Comparison of ENCODE assay signal across 33 mouse cellular contexts in genomic region chr13:97017711-97018110, GRCm38 (mm10). TPM values are rescaled to one million over a fixed set of nuclear protein-coding genes. Genes with fewer than 3 reads are reported as not detected.
A peak's percentile ranks its signal among the peaks of the same experiment; 100 is the strongest.
DNase-seq lines count a peak whose midpoint lies in the region; ATAC-seq and TF ChIP-seq lines count a peak whose summit lies in the region.
"Had no signal": no experiment of that assay in that cellular context is flagged by ENCODE, and none has a peak within 500 bp of the region (broad histone marks: within the 10 kb centered on the region; RNA-seq: fewer than 3 reads in every experiment).

No protein-coding gene starts in this region.

- no peak overlapping the region for H3K4me3 ChIP-seq in hindbrain, postnatal 0 days (ENCODE audit: low read length)
- H3K4me3 ChIP-seq in hindbrain, embryonic 11.5 days (ENCODE audit: low read depth, low read length): no peak overlapping the region
- H3K4me3 ChIP-seq in forebrain, embryonic 10.5 days: no peak overlapping the region
- no peak overlapping the region for H3K4me3 ChIP-seq in forebrain, embryonic 15.5 days
- H3K4me3 ChIP-seq: embryonic facial prominence, embryonic 13.5 days; hindbrain, embryonic 12.5 days; limb, embryonic 12.5 days; liver, embryonic 15.5 days; neural tube, embryonic 15.5 days had no signal

- no peak overlapping the region for H3K27ac ChIP-seq in hindbrain, postnatal 0 days
- no peak overlapping the region for H3K27ac ChIP-seq in hindbrain, embryonic 11.5 days (ENCODE audit: low read depth, low read length)
- no peak overlapping the region for H3K27ac ChIP-seq in forebrain, embryonic 10.5 days
- H3K27ac ChIP-seq in forebrain, embryonic 15.5 days (replicated peaks): no peak overlapping the region
- H3K27ac ChIP-seq: embryonic facial prominence, embryonic 13.5 days; hindbrain, embryonic 12.5 days; limb, embryonic 12.5 days; liver, embryonic 15.5 days; neural tube, embryonic 15.5 days had no signal

- WGBS in hindbrain, postnatal 0 days: 81% methylated on average over 3 of the region's 3 CpGs
- 93% methylated on average over 3 of the region's 3 CpGs for WGBS in hindbrain, embryonic 11.5 days
- WGBS in forebrain, embryonic 10.5 days: 89% methylated on average over 3 of the region's 3 CpGs
- WGBS in forebrain, embryonic 15.5 days: 91% methylated on average over 3 of the region's 3 CpGs

- H3K27me3 ChIP-seq in hindbrain, postnatal 0 days (ENCODE audit: insufficient read depth, low read length): no peaks in the 10 kb centered on the region
- H3K27me3 ChIP-seq in hindbrain, embryonic 11.5 days (ENCODE audit: control insufficient read depth, insufficient read depth, low read length): no peaks in the 10 kb centered on the region
- H3K27me3 ChIP-seq in forebrain, embryonic 10.5 days (ENCODE audit: poor library complexity, severe bottlenecking): no peaks in the 10 kb centered on the region
- no peaks in the 10 kb centered on the region for H3K27me3 ChIP-seq in forebrain, embryonic 15.5 days
- H3K27me3 ChIP-seq: embryonic facial prominence, embryonic 13.5 days; hindbrain, embryonic 12.5 days; limb, embryonic 12.5 days; liver, embryonic 15.5 days; neural tube, embryonic 15.5 days had no signal

- no peaks in the 10 kb centered on the region for H3K36me3 ChIP-seq in hindbrain, postnatal 0 days (ENCODE audit: insufficient read depth, low read length)
- no peaks in the 10 kb centered on the region for H3K36me3 ChIP-seq in hindbrain, embryonic 11.5 days (ENCODE audit: control insufficient read depth, insufficient read depth, low read length)
- H3K36me3 ChIP-seq in forebrain, embryonic 10.5 days (replicated peaks): no peaks in the 10 kb centered on the region
- H3K36me3 ChIP-seq in forebrain, embryonic 15.5 days: no peaks in the 10 kb centered on the region
- H3K36me3 ChIP-seq: embryonic facial prominence, embryonic 13.5 days; G1E; hindbrain, embryonic 12.5 days; limb, embryonic 12.5 days; liver, embryonic 15.5 days; neural tube, embryonic 15.5 days had no signal

- ATAC-seq in hindbrain, postnatal 0 days: no peak
- no peak for ATAC-seq in hindbrain, embryonic 11.5 days (ENCODE audit: low FRiP score)
- ATAC-seq in cerebellum, adult (ENCODE audit: insufficient number of reproducible peaks, low FRiP score, low TSS enrichment): peak; percentile 82
- ATAC-seq in forebrain, embryonic 15.5 days (replicated peaks): no peak
- ATAC-seq: forebrain, postnatal 0 days had no signal

- H3K4me2 ChIP-seq in hindbrain, postnatal 0 days (ENCODE audit: low read depth, low read length): no peak overlapping the region
- no peak overlapping the region for H3K4me2 ChIP-seq in hindbrain, embryonic 11.5 days (replicated peaks; ENCODE audit: low read depth, low read length)
- H3K4me2 ChIP-seq in forebrain, embryonic 15.5 days (replicated peaks): no peak overlapping the region
- H3K4me2 ChIP-seq: embryonic facial prominence, embryonic 13.5 days; hindbrain, embryonic 12.5 days; limb, embryonic 12.5 days; liver, embryonic 15.5 days; lung, embryonic 14.5 days; neural tube, embryonic 15.5 days had no signal

- DNase-seq in hindbrain, postnatal 0 days (ENCODE audit: low spot score): peak; percentile 7
- DNase-seq in hindbrain, embryonic 11.5 days (ENCODE audit: low spot score): no peak
- DNase-seq in cerebellum, adult 8-10 months: peak; percentile 34
- DNase-seq in cerebellum, postnatal 25 days: peak; percentile 76 to 80
- DNase-seq in forebrain, embryonic 10.5 days (ENCODE audit: extremely low spot score, low spot score): no peak
- DNase-seq: adrenal gland, adult 8-10 months; forebrain, postnatal 0 days; gastrocnemius, postnatal 10 days; kidney, adult 2 months; kidney, postnatal 36 days; lung, embryonic 14.5 days; lung, postnatal 14 days; midbrain, embryonic 14.5 days; retina, postnatal 1 day; right cerebral cortex, postnatal 14 days; spleen, adult 18-20 months; thymus, adult 2 months; thymus, postnatal 4 days had no signal

- no peaks in the 10 kb centered on the region for H3K9me3 ChIP-seq in hindbrain, postnatal 0 days (ENCODE audit: low read length)
- H3K9me3 ChIP-seq in hindbrain, embryonic 11.5 days (ENCODE audit: control insufficient read depth, low read length): no peaks in the 10 kb centered on the region
- no peaks in the 10 kb centered on the region for H3K9me3 ChIP-seq in forebrain, embryonic 10.5 days
- no peaks in the 10 kb centered on the region for H3K9me3 ChIP-seq in forebrain, embryonic 15.5 days
- H3K9me3 ChIP-seq: embryonic facial prominence, embryonic 13.5 days; G1E; hindbrain, embryonic 12.5 days; limb, embryonic 12.5 days; liver, embryonic 15.5 days; neural tube, embryonic 15.5 days had no signal

- TF ChIP-seq CTCF in hindbrain, postnatal 0 days (IDR thresholded peaks at IDR 0.05; ENCODE audit: low read depth): no peak

- H3K9ac ChIP-seq in hindbrain, postnatal 0 days (replicated peaks; ENCODE audit: low read length): no peak overlapping the region
- no peak overlapping the region for H3K9ac ChIP-seq in hindbrain, embryonic 11.5 days (ENCODE audit: low read depth, low read length)
- no peak overlapping the region for H3K9ac ChIP-seq in forebrain, embryonic 15.5 days (replicated peaks)
- H3K9ac ChIP-seq: embryonic facial prominence, embryonic 13.5 days; forebrain, postnatal 0 days; hindbrain, embryonic 12.5 days; limb, embryonic 12.5 days; liver, embryonic 15.5 days; lung, embryonic 14.5 days; neural tube, embryonic 15.5 days had no signal

- no peaks in the 10 kb centered on the region for H3K4me1 ChIP-seq in hindbrain, postnatal 0 days (ENCODE audit: insufficient read depth, low read length)
- no peaks in the 10 kb centered on the region for H3K4me1 ChIP-seq in hindbrain, embryonic 11.5 days (replicated peaks; ENCODE audit: control insufficient read depth, insufficient read depth, low read length)
- H3K4me1 ChIP-seq in forebrain, embryonic 10.5 days: no peaks in the 10 kb centered on the region
- H3K4me1 ChIP-seq in forebrain, embryonic 15.5 days: no peaks in the 10 kb centered on the region
- H3K4me1 ChIP-seq: embryonic facial prominence, embryonic 13.5 days; hindbrain, embryonic 12.5 days; limb, embryonic 12.5 days; liver, embryonic 15.5 days; neural tube, embryonic 15.5 days had no signal

RNA-seq across cellular contexts. Expression of gene 1700029F12Rik, which starts 16.5 kb away (rescaled TPM):
- not detected in 2 replicates for total RNA-seq in hindbrain, postnatal 0 days (2014; rRNA removed)
- polyA plus RNA-seq in hindbrain, postnatal 0 days (2015; fragmentation: Nextera tagmentation; extraction: Ambion mirVana): not detected in 2 replicates
- polyA plus RNA-seq in hindbrain, embryonic 11.5 days (2014; fragmentation: Nextera tagmentation; extraction: Ambion mirVana): not detected in 2 replicates
- polyA plus RNA-seq in forebrain, embryonic 10.5 days (2016; fragmentation: Nextera tagmentation; extraction: Ambion mirVana): not detected in 2 replicates
- not detected in 2 replicates for polyA plus RNA-seq in forebrain, embryonic 15.5 days (2015; fragmentation: Nextera tagmentation; extraction: Ambion mirVana)
- total RNA-seq: adrenal gland, adult 8-10 months; common myeloid progenitor, adult 5-6 weeks; forebrain, postnatal 0 days; G1E; gastrocnemius, postnatal 10 days; heart, postnatal 25 days; left cerebral cortex, postnatal 14 days; liver, adult 2 months had no signal
- polyA plus RNA-seq: embryonic facial prominence, embryonic 13.5 days; forebrain, embryonic 11.5 days; forebrain, postnatal 0 days; G1E; heart, embryonic 14.5 days; hindbrain, embryonic 12.5 days; kidney, embryonic 16.5 days; limb, embryonic 12.5 days; liver, adult 2 months; liver, embryonic 15.5 days; lung, embryonic 14.5 days; midbrain, embryonic 14.5 days; neural tube, embryonic 15.5 days had no signal

RNA-seq across cellular contexts. Expression of gene Fam169a, which starts 49.4 kb away (rescaled TPM):
- 25.7 and 27.8 TPM in 2 replicates for total RNA-seq in hindbrain, postnatal 0 days (2014; rRNA removed)
- polyA plus RNA-seq in hindbrain, postnatal 0 days (2015; fragmentation: Nextera tagmentation; extraction: Ambion mirVana): 22.3 and 24.8 TPM in 2 replicates
- 10.9 and 12.2 TPM in 2 replicates for polyA plus RNA-seq in hindbrain, embryonic 11.5 days (2014; fragmentation: Nextera tagmentation; extraction: Ambion mirVana)
- 11.3 and 12.2 TPM in 2 replicates for polyA plus RNA-seq in forebrain, embryonic 10.5 days (2016; fragmentation: Nextera tagmentation; extraction: Ambion mirVana)
- polyA plus RNA-seq in forebrain, embryonic 15.5 days (2015; fragmentation: Nextera tagmentation; extraction: Ambion mirVana): 14.4 and 15.1 TPM in 2 replicates
- polyA plus RNA-seq: G1E; liver, adult 2 months had no signal

Comparison
In these comparisons a context has a peak if more than half of its experiments do, and no peak if none do; other contexts are left out.
1. DNase-seq: peak in hindbrain, postnatal 0 days (single experiment), cerebellum, adult 8-10 months (single experiment) and cerebellum, postnatal 25 days (2 of 2); none in hindbrain, embryonic 11.5 days (single experiment) and forebrain, embryonic 10.5 days (single experiment).